In the genomic region with DNA sequence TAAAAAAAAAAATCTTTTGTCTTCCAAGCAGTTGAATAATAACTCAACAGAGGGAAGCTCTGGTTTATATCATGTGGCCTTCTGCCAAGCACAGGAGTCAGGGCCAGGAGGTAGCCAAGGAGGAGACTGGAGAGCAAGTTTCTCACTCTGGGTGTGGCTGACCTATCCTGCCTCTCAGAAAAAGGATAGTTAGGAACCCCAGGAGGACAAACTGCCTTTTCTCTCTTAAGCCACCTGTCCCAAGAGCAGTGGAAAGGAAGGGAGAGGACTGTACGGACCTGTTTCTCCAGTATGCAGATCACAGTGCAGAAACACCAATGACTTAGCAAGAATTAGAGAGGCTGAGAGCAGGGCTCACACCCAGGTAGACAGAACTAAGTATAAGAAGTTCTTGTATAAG, we compare ENCODE assay signal across 12 mouse cellular contexts. TPM values are rescaled to one million over a fixed set of nuclear protein-coding genes. Genes with fewer than 3 reads are reported as not detected.
A peak's percentile ranks its signal among the peaks of the same experiment; 100 is the strongest.
DNase-seq lines count a peak whose midpoint lies in the region; ATAC-seq and TF ChIP-seq lines count a peak whose summit lies in the region.
"Had no signal": no experiment of that assay in that cellular context is flagged by ENCODE, and none has a peak within 500 bp of the region (broad histone marks: within the 10 kb centered on the region; RNA-seq: fewer than 3 reads in every experiment).

No protein-coding gene starts in this region.

- peaks cover 75% of the 10 kb centered on the region for H3K36me3 ChIP-seq in embryonic facial prominence, embryonic 14.5 days (ENCODE audit: control insufficient read depth, insufficient read depth, low read length)
- H3K36me3 ChIP-seq in embryonic facial prominence, embryonic 10.5 days (replicated peaks): peaks cover 97% of the 10 kb centered on the region
- peaks cover 55% of the 10 kb centered on the region for H3K36me3 ChIP-seq in intestine, postnatal 0 days (ENCODE audit: control insufficient read depth, insufficient read depth)
- H3K36me3 ChIP-seq in lung, embryonic 15.5 days: peaks cover 31% of the 10 kb centered on the region

- H3K4me1 ChIP-seq in embryonic facial prominence, embryonic 14.5 days (ENCODE audit: control insufficient read depth, insufficient read depth, low read length): peaks cover 2% of the 10 kb centered on the region; the same call in 1 of the 2 replicates
- peaks cover 20% of the 10 kb centered on the region for H3K4me1 ChIP-seq in embryonic facial prominence, embryonic 10.5 days
- H3K4me1 ChIP-seq in intestine, postnatal 0 days (replicated peaks; ENCODE audit: control insufficient read depth, insufficient read depth, low read length): peaks cover 5% of the 10 kb centered on the region
- H3K4me1 ChIP-seq in lung, embryonic 15.5 days: peaks cover 24% of the 10 kb centered on the region

- H3K27me3 ChIP-seq in embryonic facial prominence, embryonic 14.5 days (replicated peaks; ENCODE audit: control insufficient read depth, insufficient read depth, low read length): no peaks in the 10 kb centered on the region
- no peaks in the 10 kb centered on the region for H3K27me3 ChIP-seq in embryonic facial prominence, embryonic 10.5 days (replicated peaks; ENCODE audit: low read depth, poor library complexity, severe bottlenecking)
- H3K27me3 ChIP-seq in intestine, postnatal 0 days (replicated peaks; ENCODE audit: control insufficient read depth, insufficient read depth, low read length): no peaks in the 10 kb centered on the region
- H3K27me3 ChIP-seq in lung, embryonic 15.5 days: no peaks in the 10 kb centered on the region

- H3K9ac ChIP-seq in embryonic facial prominence, embryonic 14.5 days (ENCODE audit: low read depth, low read length): no peak overlapping the region
- H3K9ac ChIP-seq in intestine, postnatal 0 days (ENCODE audit: low read depth, low read length): no peak overlapping the region
- no peak overlapping the region for H3K9ac ChIP-seq in lung, embryonic 15.5 days

- no peaks in the 10 kb centered on the region for H3K9me3 ChIP-seq in embryonic facial prominence, embryonic 14.5 days (ENCODE audit: control insufficient read depth, low read length)
- no peaks in the 10 kb centered on the region for H3K9me3 ChIP-seq in embryonic facial prominence, embryonic 10.5 days
- no peaks in the 10 kb centered on the region for H3K9me3 ChIP-seq in intestine, postnatal 0 days (ENCODE audit: control insufficient read depth)
- no peaks in the 10 kb centered on the region for H3K9me3 ChIP-seq in lung, embryonic 15.5 days

- no peak overlapping the region for H3K4me2 ChIP-seq in embryonic facial prominence, embryonic 14.5 days (ENCODE audit: low read depth, low read length)
- H3K4me2 ChIP-seq in intestine, postnatal 0 days (replicated peaks; ENCODE audit: low read depth): no peak overlapping the region
- H3K4me2 ChIP-seq in lung, embryonic 15.5 days: no peak overlapping the region

- TF ChIP-seq CTCF in intestine, postnatal 0 days (IDR thresholded peaks at IDR 0.05; ENCODE audit: low read depth): no peak

- H3K4me3 ChIP-seq in embryonic facial prominence, embryonic 14.5 days (ENCODE audit: low read depth, low read length): no peak overlapping the region
- no peak overlapping the region for H3K4me3 ChIP-seq in embryonic facial prominence, embryonic 10.5 days
- no peak overlapping the region for H3K4me3 ChIP-seq in intestine, postnatal 0 days (ENCODE audit: low read depth, low read length)
- no peak overlapping the region for H3K4me3 ChIP-seq in lung, embryonic 15.5 days
- H3K4me3 ChIP-seq: layer of hippocampus, adult 2 months had no signal

- WGBS in embryonic facial prominence, embryonic 14.5 days: 75% methylated on average over 1 of the region's 1 CpGs
- WGBS in embryonic facial prominence, embryonic 10.5 days: 84% methylated on average over 1 of the region's 1 CpGs
- WGBS in intestine, postnatal 0 days: 44% methylated on average over 1 of the region's 1 CpGs
- WGBS in lung, embryonic 15.5 days: 29% methylated on average over 1 of the region's 1 CpGs

- no peak overlapping the region for H3K27ac ChIP-seq in embryonic facial prominence, embryonic 14.5 days (replicated peaks; ENCODE audit: low read depth, low read length)
- no peak overlapping the region for H3K27ac ChIP-seq in embryonic facial prominence, embryonic 10.5 days (replicated peaks)
- no peak overlapping the region for H3K27ac ChIP-seq in intestine, postnatal 0 days (ENCODE audit: low read depth, low read length)
- peak overlapping the region; percentile 64 for H3K27ac ChIP-seq in lung, embryonic 15.5 days
- H3K27ac ChIP-seq: layer of hippocampus, adult 2 months had no signal

- ATAC-seq in embryonic facial prominence, embryonic 14.5 days (ENCODE audit: low read depth): peak; percentile 56; the same call in 1 of the 2 replicates
- peak; percentile 76 for ATAC-seq in intestine, postnatal 0 days
- peak; percentile 40; the same call in 1 of the 2 replicates for ATAC-seq in lung, embryonic 15.5 days (ENCODE audit: borderline replicate concordance, extremely low read depth, low FRiP score, low TSS enrichment)
- ATAC-seq: midbrain, embryonic 16.5 days had no signal

- peak; percentile 70 for DNase-seq in embryonic facial prominence, embryonic 14.5 days (ENCODE audit: low spot score)
- no peak for DNase-seq in embryonic facial prominence, embryonic 10.5 days (ENCODE audit: low spot score)
- DNase-seq in adrenal gland, adult 8-10 months: peak; percentile 72
- no peak for DNase-seq in layer of hippocampus, adult 18-20 months (ENCODE audit: low spot score in 2 of 2)
- no peak for DNase-seq in cerebellum, adult 8-10 months
- DNase-seq in cerebellum, postnatal 25 days: no peak
- DNase-seq: gastrocnemius, postnatal 25 days; liver had no signal

RNA-seq across cellular contexts. Expression of a gene that starts 57.3 kb away (rescaled TPM):
- 107 and 123 TPM in 2 replicates for polyA plus RNA-seq in embryonic facial prominence, embryonic 14.5 days (2014; fragmentation: Nextera tagmentation; extraction: Ambion mirVana)
- polyA plus RNA-seq in embryonic facial prominence, embryonic 10.5 days (2016; fragmentation: Nextera tagmentation; extraction: Ambion mirVana): 67.6 and 77.1 TPM in 2 replicates
- total RNA-seq in adrenal gland, adult 8-10 months (2022): 100 to 1,000 TPM; 211 to 349 (median 255) TPM
- polyA plus RNA-seq in intestine, postnatal 0 days (2015; fragmentation: Nextera tagmentation; extraction: Ambion mirVana): 84.1 and 84.3 TPM in 2 replicates
- polyA plus RNA-seq in lung, embryonic 15.5 days (2015; fragmentation: Nextera tagmentation; extraction: Ambion mirVana): 78.4 and 85.4 TPM in 2 replicates
- total RNA-seq in layer of hippocampus, adult 18-20 months (2021): 100 to 1,000 TPM; 206 to 214 TPM

Comparison
In these comparisons a context has a peak if more than half of its experiments do, and no peak if none do; other contexts are left out.
1. DNase-seq: peak in embryonic facial prominence, embryonic 14.5 days (single experiment) and adrenal gland, adult 8-10 months (single experiment); none in embryonic facial prominence, embryonic 10.5 days (single experiment), layer of hippocampus, adult 18-20 months (0 of 2), cerebellum, adult 8-10 months (single experiment) and cerebellum, postnatal 25 days (0 of 2).
2. Peak in every context shown above with its lines, with median percentiles within 50 percentile points of each other: ATAC-seq.